Mouse (Mus musculus) liver (tissue): ENCODE measurements around the gene Kcnk4.
"Not testable (repeated sequence)": the region's sequence is repeated elsewhere in the genome, so short reads cannot be mapped to it uniquely, and the experiment has no call there.

Experiments
- DNase-seq: peaks from one replicate; pipeline ENCODE4 v3.0.0-alpha.2; 2020; ENCODE audit warnings: mixed read lengths

The Kcnk4 gene

DNA sequence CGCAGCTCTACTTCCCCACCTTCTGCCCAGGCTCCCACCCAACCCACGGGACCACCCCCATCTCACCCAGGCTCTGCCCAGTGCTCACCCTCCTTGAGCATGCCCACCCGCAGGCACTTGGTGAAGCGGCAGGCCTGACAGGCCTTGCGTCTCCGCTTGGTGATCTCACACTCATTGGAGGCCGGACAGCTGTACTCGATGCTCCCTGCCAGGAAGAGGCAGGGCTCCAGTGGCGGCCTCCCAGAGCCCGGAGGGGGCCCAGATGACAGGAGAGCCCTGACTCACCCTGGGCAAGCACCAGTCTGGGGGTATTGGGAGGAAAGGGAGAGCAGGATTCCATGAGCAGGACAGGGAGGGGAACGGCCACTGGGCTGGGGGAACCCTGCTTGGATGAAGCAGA, 20.3 kb downstream of the Kcnk4 start:
- no peak for DNase-seq

DNA sequence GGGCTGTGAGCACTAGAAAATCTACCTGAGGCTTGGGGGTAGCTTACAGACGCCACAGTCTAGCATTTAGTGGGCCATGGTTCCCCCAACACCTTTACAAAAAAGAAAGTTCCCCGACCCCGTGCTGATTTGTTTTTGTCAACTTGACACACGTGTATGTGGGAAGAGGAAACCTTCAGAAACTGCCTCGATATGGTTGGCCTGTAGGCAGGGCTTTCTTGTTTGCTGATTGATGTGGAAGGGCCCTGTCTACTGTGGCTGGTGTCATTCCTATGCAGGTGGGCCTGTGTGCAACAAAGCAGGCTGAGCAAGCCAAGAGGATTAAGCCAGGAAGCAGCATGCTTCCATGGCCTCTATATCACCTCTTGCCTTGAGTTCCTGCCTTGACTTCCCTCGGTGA, 21.3 kb downstream of the Kcnk4 start:
- DNase-seq: no peak

DNA sequence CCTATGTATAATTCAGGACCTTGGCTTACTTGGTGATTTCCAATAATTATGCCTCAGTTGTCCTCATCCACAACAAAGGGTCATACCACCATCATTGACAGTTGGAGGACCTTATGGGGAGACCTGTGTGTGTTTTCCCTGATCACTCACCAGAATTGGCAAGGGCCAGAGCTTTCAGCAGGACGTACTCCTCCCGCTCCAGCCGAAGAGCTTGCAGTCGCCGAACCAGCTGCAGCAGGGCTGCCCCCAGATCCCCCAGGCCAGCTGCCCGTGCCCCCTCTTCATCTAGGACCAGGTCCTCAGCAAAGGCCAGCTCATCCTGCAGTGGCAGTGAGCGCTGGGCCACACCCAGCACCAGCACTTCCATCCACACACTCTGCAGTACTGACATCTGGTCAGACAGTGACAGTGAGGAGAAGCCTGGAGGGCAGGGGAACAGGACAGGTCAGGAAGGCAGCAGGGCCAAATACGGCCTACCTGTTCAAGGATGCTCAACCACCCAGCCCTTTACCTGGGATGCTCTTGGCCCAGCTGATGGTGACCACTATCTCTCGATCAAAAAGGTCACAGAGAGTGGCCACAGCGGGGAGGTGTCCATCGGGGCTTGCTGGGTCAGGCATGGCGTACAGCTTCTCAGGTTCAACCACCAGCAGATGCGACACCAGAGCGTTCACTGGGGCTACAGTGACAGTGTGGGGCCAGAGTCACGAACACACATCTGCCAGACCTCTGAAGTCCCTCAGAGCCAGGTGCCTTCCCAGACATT, 21.9 kb downstream of the Kcnk4 start:
- DNase-seq: no peak

DNA sequence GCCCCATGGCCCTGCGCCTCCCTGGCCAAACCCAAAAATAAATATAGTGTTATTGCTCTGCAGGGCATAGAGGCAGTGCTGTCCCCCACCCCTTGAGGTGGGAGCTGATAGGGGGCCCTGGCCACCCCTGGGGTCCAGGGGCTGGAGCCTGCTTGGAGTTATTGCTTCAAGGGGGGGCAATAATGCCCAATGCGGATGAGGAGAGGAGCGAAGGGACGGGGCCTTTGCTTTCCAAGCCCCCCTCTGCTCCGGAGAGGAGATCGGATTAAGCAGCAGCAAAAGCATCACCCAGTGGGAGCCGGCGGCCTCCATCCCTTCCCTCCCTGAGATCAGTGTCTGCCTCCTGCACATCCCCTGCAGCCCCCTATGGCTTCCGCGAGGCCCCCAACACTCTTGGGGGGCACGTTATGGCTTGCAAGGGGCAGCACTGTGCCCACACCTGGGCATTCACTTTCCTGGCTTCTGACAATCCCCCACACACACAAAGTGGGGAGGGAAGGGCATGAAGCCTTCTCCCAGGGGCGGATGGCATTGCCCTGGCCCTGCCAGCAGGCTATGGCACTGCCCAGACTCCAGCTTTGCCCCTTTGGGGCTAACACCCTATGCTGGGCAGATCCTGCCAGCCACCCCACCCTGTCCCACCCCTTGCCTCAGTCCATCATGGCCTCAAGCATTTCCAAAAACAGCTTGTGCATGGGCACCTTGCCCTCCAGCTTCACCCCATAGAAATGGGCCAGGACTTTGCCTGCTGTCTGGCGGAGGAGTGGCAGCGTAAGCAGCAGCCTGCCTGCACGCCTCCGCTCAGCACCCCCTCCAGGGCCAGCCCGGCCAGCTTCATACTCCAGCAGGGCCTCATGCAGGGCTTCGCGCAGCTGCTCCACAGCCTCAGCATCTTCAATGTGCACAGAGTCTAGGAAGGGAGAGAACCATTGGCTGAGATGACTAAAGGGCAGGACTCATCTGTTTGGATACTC, 22.9 kb downstream of the Kcnk4 start:
- no peak for DNase-seq

DNA sequence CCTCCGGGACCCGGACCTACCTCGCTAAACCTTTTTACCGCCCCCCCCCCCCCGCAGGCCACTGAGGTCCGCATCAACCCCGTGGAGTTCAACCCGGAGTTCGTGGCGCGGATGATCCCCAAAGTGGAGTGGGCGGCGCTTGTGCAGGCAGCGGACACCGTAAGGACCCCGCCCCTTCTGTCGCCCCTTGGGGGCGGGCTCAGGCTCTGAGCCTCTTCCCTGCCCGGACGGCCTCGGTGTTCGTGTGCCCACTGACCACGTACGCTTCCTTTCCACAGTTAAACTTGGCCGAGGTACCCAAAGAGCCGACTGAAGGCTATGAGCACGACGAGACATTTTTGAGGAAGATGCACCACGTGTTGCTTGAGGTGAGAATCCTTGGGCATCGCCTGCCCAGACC, 24.0 kb downstream of the Kcnk4 start:
- peak; percentile 74 for DNase-seq

DNA sequence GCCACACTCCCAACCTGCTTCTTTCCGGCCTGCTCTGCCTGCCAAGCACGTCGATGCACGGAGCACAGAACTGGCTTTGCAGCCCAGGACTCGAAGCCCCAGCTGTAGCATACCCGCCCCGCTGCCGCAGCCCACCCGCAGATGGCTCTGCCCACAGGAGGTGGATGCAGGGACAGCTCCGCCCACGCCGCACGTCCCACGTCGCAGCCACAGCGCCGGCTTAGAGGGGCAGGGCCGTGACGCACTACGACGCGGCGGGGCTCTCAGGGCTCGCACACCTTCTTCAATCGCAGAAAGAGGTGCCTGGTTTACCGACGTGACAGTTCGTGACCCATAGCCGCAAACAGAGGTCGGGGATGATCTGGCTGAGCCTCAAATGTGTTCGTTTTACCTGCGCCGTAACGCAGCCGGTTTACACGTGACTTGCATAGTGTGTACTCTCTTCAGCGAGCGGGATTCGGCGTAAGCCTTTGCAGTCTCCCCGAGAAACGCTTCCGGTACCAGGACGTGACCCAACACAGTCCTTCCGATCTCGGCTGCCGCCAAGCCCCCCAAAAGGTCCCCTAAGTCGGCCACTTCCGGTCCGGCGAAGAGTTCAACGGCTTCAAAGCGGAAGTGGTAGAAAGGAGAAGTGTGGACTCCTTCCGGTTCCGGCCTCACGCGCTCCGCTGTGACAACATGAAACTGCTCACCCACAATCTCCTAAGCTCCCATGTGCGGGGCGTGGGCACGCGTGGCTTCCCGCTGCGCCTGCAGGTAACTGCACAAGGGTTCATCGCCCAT, 24.6 kb downstream of the Kcnk4 start, which contains the start of the genes Trmt112 and Prdx5:
Gene Trmt112, plus strand, starts transcription at position 192 of the 783 bp plus-strand sequence.
Gene Prdx5, minus strand, starts transcription at position 600 of the 783 bp plus-strand sequence.
- peak; percentile 92 for DNase-seq

DNA sequence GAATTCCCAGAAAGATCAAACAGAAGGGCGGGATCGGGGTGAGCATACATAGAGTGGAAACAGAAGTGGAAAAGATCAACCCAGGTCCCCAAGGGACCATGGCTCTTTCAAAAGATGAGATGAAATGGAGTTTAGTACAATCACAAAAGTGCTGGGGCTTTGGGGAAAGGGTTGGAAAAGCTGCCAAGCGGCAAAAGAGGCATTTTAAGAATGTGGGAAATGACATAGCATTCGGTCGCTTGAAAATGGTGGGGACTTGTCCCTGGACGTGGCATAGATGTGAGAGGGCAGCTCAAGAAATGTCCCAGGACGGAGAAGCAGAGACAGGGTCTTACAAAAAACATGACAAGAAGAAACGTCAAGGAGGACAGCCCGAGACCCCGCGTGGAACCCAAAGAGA, 25.3 kb downstream of the Kcnk4 start:
- DNase-seq: no peak

DNA sequence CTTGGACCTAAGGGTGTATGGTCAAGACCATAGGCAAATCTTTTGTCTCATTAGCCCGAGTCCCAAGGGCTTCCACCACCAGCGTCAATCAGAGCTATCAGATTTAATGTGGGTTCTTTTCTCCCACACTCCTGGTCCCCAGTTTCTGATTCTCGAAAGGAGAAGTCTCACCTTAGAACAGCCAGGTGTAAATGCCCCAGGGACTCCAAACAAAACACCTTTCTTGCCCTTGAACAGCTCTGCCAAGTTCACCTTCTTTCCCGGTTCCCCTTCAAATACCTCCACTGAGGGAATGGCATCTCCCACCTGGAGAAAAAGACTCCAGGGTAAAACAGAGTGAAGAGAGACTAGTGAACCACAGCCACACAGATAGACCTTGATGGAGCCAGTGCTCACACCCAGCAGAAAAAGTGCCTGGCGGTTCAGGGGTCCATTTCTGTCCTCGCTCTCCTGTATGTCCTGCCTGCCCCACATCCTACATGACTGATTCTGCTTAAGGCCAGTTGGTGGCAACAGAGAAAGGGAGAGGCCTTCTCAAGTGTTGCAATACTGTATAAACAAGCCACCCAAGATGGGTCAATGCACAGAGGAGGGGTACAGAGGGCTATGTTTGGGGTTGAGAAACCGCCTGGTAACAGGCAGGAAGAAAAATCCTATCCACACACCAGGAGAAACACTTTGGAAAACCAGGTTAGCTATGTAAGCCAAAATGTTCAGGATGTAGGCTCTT, 26.3 kb downstream of the Kcnk4 start:
- no peak for DNase-seq

DNA sequence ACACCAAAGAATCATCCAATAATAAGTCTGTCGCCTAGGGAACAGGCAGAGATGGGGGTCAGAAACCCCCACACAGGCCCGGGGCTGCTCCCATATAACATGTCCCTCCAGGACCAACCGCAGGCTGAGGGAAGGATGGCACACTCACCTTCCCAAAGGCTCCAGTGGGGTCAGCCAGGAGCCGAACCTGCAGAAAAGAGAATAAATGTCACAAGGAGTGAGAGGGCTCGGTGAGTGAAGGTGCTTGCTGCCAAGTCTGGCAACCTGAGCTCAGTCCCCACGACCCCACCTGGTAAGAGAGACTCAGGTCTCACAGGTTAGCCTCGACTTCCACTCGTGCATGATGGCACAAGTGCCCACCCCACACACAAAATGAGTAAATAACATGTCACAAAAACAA, 27.2 kb downstream of the Kcnk4 start:
- no peak for DNase-seq

DNA sequence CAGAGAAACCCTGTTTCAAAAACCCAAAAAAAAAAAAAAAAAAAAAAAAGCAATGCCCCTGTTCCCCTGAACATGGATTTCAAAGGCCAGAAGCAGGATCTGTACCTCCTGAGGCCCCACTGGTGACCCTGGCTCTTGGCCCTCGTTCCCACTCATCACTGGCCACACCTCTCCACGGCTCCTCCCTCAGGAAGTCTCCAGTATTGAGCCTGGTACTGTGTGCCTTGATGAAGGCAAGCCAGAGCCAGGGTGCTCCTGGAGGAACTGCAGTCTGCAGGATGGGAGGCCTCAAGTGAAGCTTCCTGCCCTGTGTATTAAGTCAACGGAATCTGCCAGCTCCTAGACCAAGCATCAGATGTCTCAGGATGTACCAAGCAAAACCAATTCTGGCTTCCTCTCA, 28.1 kb downstream of the Kcnk4 start:
- no peak for DNase-seq

DNA sequence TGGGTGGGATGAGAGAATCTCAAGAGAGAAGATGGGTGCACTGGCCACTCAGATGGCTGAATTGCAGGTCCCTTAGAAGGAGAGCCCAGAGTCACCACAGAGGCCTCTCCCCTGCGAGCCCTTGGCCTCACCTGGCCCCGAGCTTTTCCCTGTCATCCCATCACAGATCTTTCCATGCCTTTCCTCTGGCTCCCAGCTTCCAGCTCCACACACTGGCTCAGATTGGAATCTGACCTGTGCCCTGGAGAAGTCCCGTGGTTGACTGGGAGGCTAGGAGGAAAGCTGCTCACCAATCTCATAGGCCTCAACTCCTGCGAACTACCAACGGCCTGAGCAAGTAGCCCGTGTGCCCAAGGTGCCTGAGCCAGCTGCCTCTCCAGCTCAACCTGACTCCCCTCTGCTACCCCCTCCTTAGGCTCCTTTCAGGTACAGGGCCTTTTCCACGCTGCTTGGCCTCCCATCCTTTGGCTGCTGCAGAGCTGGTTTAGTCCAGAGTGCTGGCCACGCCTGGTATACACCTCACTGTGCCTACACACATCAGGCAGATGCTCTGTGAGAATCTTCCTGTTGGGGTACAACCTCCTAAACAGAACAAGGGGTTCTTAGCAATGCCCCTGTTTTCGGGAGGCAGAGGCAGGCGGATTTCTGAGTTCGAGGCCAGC, 28.7 kb downstream of the Kcnk4 start:
- no peak for DNase-seq

DNA sequence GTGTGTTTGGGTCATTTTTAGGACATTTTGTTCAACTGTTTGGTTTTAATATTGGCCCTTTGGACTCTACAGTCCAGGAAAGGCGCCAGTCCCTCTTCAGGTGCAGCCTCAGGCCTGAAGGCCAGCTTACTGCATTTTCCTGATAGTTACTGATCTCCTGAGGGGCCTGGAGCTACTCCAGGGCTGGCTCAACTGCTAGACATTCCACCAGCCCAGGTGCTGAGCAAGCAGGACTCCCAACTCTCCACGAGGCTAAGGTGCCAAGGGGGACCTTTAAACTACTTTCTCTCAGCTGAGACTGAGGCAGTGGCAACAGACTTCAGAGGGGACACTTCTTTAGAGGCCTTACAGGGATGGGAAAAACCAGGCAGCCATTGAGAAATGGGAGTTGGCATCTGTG, 29.5 kb downstream of the Kcnk4 start:
- DNase-seq: no peak

DNA sequence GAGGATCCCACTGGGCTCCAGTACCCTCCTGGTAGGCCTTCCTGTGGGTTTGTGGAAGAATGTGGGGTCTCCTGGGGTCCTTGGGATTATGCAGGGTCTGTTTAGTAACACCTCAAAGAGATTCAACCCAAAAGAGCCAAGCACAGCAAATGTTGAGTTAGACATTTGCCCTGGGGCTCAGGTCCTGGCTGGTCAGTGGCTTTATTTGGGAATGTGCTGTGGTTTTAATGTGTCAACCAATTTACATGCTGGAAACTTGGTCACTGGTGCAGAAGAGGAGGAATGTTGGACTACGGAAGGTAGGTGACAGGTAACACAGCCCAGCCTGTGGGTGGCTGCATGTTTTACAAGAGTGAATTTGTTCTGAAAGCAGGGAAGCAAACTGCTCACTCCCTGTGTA, 31.3 kb downstream of the Kcnk4 start:
- DNase-seq: no peak

DNA sequence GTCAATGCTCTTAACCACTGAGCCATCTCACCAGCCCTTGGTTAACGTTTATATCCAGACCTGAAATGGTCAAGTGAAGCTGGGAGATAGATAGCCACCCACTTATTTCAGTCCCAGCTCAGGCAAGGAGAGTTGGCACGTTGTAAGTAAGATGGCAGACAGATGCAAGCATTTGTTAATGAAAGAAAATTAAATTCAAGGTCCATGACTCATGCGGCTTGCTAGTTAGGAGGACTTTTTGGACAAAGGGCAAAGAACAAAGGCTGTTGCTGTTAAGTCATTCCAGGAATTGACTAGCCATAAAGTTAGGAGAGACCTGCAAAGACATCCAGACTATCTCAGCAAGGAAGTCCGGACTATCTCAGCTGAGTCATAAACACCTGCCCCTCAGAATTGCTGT, 34.7 kb downstream of the Kcnk4 start:
- no peak for DNase-seq

DNA sequence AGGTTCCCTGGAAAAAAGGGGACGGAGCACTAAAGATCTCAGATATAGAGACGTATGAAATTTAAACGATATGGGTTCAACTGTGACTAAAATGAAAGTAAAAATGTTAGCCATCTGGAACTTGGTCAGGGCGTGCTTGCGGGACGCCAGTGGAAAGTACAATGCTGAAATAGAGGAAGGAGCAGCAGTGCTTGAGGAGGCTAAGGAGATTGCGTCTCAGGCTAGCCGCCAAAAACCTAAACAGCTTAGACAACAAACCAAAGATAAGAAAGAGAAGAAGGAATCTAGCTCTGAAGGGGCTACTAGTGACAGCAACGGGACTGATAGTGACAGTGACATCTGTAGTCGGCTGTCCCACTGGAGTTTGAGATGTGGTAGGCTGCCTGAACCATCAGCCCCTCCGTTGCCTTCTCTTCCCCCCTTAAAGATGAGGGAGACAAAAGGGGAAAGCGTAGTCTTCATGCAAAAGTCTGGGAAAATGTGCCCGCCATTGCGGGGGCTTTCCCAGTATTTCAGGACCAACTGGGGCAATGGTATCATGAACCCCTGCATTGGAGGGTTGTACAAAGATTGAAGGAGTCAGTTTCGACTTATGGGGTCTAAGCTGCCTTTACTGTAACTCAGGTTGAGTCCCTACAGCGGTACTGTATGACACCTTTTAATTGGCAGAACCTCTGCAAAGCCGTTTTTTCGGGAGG, 38.6 kb downstream of the Kcnk4 start:
- not testable (repeated sequence) for DNase-seq

DNA sequence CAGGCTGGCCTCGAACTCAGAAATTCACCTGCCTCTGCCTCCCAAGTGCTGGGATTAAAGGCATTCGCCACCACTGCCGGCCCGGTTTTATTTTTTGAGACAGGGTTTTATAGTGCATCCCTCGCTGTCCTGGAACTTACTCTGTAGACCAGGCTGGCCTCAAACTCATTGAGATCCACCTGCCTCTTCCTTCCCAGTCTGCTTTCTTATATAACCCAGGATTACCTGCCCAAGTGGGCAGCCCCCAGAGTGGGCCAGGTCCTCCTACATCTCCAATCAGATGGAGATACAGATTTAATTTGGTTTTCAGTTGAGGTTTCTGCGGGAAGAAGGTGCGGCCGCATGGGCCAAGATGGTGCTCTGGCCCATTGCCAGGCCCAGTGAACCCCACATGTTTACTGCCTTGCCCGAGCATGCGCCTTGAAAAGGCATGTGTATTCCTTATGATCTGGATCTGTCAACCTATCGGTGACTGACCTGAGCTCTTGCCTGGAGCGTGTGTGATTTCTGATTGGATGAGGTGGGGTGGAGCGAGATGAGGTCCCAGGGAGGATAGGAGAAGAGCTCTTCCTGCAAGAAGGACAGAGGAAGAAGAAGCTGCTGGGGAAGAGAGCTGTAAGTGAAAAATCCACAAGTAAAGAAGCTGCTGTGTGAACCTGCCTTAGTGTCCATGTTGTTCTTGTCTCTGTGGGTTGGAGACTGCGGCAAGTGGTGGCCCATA, 40.4 kb downstream of the Kcnk4 start:
- no peak for DNase-seq

DNA sequence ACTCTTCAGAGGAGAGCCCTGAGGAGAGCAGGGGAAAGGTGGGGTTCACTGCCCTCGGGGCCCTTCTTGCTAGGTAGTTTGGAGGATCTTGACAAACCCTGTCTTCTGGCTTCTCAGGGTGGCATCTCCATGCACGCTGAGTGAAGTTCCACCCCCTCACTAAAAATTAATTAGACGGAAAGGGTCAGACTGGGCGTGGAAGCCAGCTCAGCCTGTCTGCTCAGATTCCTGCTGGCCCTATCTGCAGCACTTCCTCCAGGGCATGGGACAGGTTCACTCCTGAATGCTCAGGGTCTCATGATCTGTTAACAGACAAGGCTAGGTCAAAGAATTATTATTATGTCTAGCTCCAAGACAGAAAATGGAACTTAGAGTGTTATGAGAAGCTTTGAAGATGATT, 41.8 kb downstream of the Kcnk4 start:
- no peak for DNase-seq

DNA sequence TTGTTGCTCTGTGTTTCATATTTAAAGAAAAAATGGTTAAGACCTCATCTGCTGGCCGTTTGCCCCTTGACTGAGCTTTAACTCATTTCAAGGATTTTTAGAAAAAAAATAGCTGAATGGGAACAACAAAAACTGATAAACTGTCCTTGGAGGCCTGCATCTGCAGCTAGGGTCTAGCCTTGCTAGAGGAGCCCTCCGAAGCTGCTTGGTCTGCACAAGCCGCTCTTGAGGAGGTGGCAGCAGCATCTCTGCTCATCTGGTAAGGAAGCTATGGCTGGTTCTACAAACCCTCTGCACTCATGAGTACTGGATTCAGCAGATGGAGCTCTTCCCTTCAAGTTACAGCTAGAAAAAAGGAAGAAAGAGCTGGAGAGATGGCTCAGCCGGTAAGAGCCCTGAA, 56.4 kb downstream of the Kcnk4 start:
- no peak for DNase-seq

DNA sequence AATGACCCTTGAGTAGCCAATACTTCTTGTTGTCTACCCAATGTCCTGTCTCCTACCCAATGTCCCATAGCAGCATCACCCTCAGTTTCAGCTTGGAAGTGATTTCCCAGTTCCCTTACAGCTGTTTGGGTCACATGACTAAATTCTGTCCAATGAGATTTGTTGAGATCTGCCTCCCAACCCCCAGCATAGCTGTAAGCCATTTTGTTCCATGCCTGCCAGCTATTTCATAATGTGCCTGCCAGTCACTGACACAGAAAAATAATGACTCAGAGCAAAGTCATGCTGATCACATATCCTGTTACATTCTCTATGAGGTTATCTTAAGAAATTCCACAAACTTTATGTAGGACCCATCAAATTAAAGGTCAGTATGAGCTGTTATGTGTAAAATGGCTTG, 57.5 kb downstream of the Kcnk4 start:
- DNase-seq: no peak

DNA sequence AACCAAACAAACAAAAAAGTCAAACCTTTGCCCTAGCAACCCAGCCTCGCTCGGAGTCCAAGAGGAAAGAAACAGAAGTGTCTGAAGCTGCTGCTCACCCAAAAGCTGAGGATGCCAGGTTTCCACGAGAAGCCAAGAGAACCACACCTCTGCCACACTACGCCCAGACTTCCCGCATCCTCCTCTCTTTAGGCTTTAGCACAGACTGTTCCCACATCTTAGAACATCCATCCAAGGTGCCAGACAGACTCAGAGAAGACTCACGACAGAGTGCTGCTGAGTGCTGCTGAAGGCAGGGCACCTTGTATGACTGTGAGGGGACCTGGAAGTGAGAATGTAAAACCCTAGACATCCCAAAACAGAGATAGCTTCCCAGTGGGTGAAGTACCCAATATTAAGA, 58.5 kb downstream of the Kcnk4 start:
- no peak for DNase-seq
